Mouse (Mus musculus) c-Kit-positive CD71-positive TER-119-negative erythroid progenitor cells, embryonic 14.5 days (primary cell): ENCODE data around the gene Plscr2.

ENCODE experiments used
- DNase-seq: peaks from one replicate; pipeline ENCODE4 v3.0.0-alpha.2; 2013; ENCODE audit warnings: low read depth

Plscr2 gene

GRCm38 (mm10) chr9:92275486-92276207 lies at the start of gene Plscr2:
Gene Plscr2 (plus strand): TSS chr9:92275602.
- DNase-seq = no peak

GRCm38 (mm10) chr9:92226127-92226655 lies 49.2 kb upstream of the Plscr2 start:
- DNase-seq = no peak

GRCm38 (mm10) chr9:92226795-92227194 lies 48.6 kb upstream of the Plscr2 start:
- DNase-seq = no peak

GRCm38 (mm10) chr9:92228867-92229832 lies 46.3 kb upstream of the Plscr2 start:
- no peak for DNase-seq

GRCm38 (mm10) chr9:92229833-92230205 lies 45.6 kb upstream of the Plscr2 start:
- no peak for DNase-seq

GRCm38 (mm10) chr9:92234901-92235458 lies 40.4 kb upstream of the Plscr2 start:
- no peak for DNase-seq

- DNase-seq = no peak
These were observed 26.5 kb upstream of the Plscr2 start for GRCm38 (mm10) chr9:92248773-92249446.

GRCm38 (mm10) chr9:92249447-92249852 lies 26.0 kb upstream of the Plscr2 start, which contains the start of gene Plscr1:
Gene Plscr1 (plus strand): TSS chr9:92249750.
- DNase-seq = no peak

GRCm38 (mm10) chr9:92249987-92250772 lies 25.2 kb upstream of the Plscr2 start:
- DNase-seq = no peak

- no peak for DNase-seq
These were observed 22.7 kb upstream of the Plscr2 start for GRCm38 (mm10) chr9:92252718-92253117.

- no peak for DNase-seq
These were observed 21.6 kb upstream of the Plscr2 start for GRCm38 (mm10) chr9:92253585-92254321.

GRCm38 (mm10) chr9:92260481-92261159 lies 14.8 kb upstream of the Plscr2 start:
- DNase-seq = no peak

- no peak for DNase-seq
These were observed 9.7 kb upstream of the Plscr2 start for GRCm38 (mm10) chr9:92265719-92266118.

- DNase-seq = no peak
These were observed 8.7 kb upstream of the Plscr2 start for GRCm38 (mm10) chr9:92266558-92267171.

GRCm38 (mm10) chr9:92267732-92268131 lies 7.7 kb upstream of the Plscr2 start:
- no peak for DNase-seq

GRCm38 (mm10) chr9:92269829-92270404 lies 5.5 kb upstream of the Plscr2 start:
- DNase-seq = no peak

- no peak for DNase-seq
These were observed 4.5 kb upstream of the Plscr2 start for GRCm38 (mm10) chr9:92270927-92271326.

- DNase-seq = no peak
These were observed 2.8 kb upstream of the Plscr2 start for GRCm38 (mm10) chr9:92272650-92273049.

- no peak for DNase-seq
These were observed 2.1 kb upstream of the Plscr2 start for GRCm38 (mm10) chr9:92273271-92273670.
